Mouse (Mus musculus) ES-E14 (cell line): ENCODE measurements around the gene Cep57l1.

Experiments used
- HCFC1 ChIP-seq: IDR thresholded peaks from 2 replicates; pipeline ENCODE4 v1.6.1; 2012; ENCODE audit warnings: low read length, inconsistent platforms, borderline replicate concordance; ENCODE audit not compliant: insufficient read depth
- ZNF384 ChIP-seq: IDR thresholded peaks from 2 replicates; pipeline ENCODE4 v1.6.1; 2012; ENCODE audit warnings: low read depth, low read length, inconsistent platforms

DNA sequence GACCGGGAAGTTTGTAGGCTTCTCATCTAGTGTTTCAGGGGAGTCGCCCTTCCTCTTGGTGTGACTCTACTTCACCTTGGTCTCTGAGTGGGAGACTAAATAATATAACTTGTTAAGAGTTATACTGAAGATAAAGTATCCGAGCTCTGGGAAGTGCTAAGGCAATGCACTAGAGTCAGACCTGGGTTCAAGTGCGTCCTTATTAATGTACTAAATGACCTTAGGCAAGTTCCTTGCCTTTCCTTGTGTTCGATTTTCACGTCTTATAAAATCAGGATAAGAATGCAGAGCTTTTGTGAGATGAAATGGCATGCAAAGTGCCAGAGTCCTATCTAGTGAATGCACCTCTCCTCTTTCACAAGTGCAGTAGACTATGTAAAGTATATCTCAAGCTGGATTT, 2.9 kb upstream of the Cep57l1 start:
- TF ChIP-seq HCFC1 (no peak), ZNF384 (no peak)
